Mouse (Mus musculus): ENCODE results near the gene Zhx3. TPM values are rescaled to one million over a fixed set of nuclear protein-coding genes. Genes with fewer than 3 reads are reported as not detected.
A peak's percentile ranks its signal among the peaks of the same experiment; 100 is the strongest.

Zhx3 gene
- polyA plus RNA-seq, 1 experiment: 19.8 TPM

DNA sequence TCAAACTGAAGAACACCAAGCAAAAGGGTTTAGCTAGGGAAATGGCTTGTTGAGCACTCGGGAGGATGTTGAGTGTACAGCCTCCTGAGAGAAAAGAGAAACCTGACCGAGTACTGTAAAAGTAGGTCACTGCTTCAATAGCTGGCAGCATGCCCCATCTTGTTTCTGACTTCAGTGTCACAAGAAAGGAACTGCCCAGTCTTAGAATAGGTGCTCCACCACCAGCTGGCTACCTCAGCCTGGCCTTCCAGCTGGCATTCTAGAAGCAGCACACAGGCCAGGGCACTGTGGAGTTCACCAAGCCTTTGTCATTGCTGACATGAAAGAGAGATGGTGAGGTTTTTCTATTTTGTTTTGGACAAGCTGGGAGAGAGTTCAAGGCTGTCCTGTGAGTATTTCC lies 75.8 kb downstream of the Zhx3 start:
- TF ChIP-seq CTCF (IDR thresholded peaks at IDR 0.05; ENCODE audit: extremely low read depth, insufficient read depth, low read length): no peak
- TF ChIP-seq POLR2A (IDR thresholded peaks at IDR 0.05; ENCODE audit: extremely low read depth, insufficient read depth, low read length): no peak
- Histone ChIP-seq H3K27ac (ENCODE audit: insufficient read depth, low read length) (peak overlapping the region; percentile 27), H3K4me3 (ENCODE audit: insufficient read depth, low read length) (no peak overlapping the region), H3K4me1 (ENCODE audit: control insufficient read depth, insufficient read depth, low read length) (peaks cover 3% of the 10 kb centered on the region; the same call in 1 of the 2 replicates)

DNA sequence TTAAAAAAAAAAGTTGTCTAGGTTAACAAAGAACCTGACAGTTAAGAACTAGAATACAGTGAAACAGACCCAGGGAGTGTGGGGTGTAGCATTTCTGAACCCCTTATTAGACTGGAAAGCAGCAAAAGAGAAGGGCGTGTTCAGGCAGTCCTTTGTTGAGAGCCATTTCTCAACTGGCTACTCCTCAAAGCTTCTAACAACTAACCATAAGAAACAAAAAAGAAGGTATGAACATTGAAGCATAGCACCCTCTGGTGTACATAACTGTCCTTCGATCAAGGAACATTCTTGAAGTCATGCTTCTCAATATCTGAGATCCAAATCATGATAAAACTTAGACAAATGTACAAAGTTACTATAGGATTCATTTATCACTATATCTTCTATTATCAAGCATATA lies 79.7 kb downstream of the Zhx3 start:
- no peak overlapping the region for H3K4me3 ChIP-seq (ENCODE audit: insufficient read depth, low read length)
- no peak for TF ChIP-seq POLR2A (IDR thresholded peaks at IDR 0.05; ENCODE audit: extremely low read depth, insufficient read depth, low read length)
- TF ChIP-seq CTCF (IDR thresholded peaks at IDR 0.05; ENCODE audit: extremely low read depth, insufficient read depth, low read length): no peak
- H3K27ac ChIP-seq (ENCODE audit: insufficient read depth, low read length): no peak overlapping the region
- peaks cover 3% of the 10 kb centered on the region; the same call in 1 of the 2 replicates for H3K4me1 ChIP-seq (ENCODE audit: control insufficient read depth, insufficient read depth, low read length)

- no peak overlapping the region for H3K27ac ChIP-seq (ENCODE audit: insufficient read depth, low read length)
- TF ChIP-seq CTCF (IDR thresholded peaks at IDR 0.05; ENCODE audit: extremely low read depth, insufficient read depth, low read length) (no peak), POLR2A (IDR thresholded peaks at IDR 0.05; ENCODE audit: extremely low read depth, insufficient read depth, low read length) (no peak)
- H3K4me3 ChIP-seq (ENCODE audit: insufficient read depth, low read length): no peak overlapping the region
- peaks cover 10% of the 10 kb centered on the region; the same call in 1 of the 2 replicates for H3K4me1 ChIP-seq (ENCODE audit: control insufficient read depth, insufficient read depth, low read length)
Observed at GRCm38 (mm10) chr2:160789741-160790140, 83.1 kb downstream of the Zhx3 start.

DNA sequence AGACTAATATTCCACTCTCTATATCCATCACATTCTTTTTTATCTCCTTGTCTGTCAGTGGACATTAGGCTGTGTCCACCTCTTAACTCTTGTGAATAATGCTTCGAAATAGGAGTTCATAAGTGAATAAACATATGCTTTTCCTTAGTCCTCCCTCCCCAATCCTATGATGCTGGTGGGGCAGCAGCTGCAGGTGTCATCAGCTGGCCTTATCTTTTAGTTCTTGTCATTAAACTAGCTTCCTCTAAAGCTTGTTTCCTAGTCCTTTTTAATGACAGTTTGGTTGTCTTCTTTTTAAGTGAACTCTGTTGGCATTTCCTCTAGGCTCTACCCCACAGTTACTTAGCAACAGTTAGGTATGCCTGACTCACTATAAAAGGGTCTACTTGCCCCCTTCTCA lies 83.8 kb downstream of the Zhx3 start:
- H3K4me1 ChIP-seq (ENCODE audit: control insufficient read depth, insufficient read depth, low read length): peaks cover 10% of the 10 kb centered on the region; the same call in 1 of the 2 replicates

GRCm38 (mm10) chr2:160786333-160786732 lies 86.5 kb downstream of the Zhx3 start:
- Histone ChIP-seq H3K4me3 (ENCODE audit: insufficient read depth, low read length) (no peak overlapping the region), H3K4me1 (ENCODE audit: control insufficient read depth, insufficient read depth, low read length) (peaks cover 10% of the 10 kb centered on the region; the same call in 1 of the 2 replicates), H3K27ac (ENCODE audit: insufficient read depth, low read length) (peak overlapping the region; percentile 91; the same call in 1 of the 2 replicates)
- TF ChIP-seq CTCF (IDR thresholded peaks at IDR 0.05; ENCODE audit: extremely low read depth, insufficient read depth, low read length) (no peak), POLR2A (IDR thresholded peaks at IDR 0.05; ENCODE audit: extremely low read depth, insufficient read depth, low read length) (no peak)

More for the DNA sequence above, 83.8 kb downstream of the Zhx3 start:
- TF ChIP-seq POLR2A (IDR thresholded peaks at IDR 0.05; ENCODE audit: extremely low read depth, insufficient read depth, low read length) (no peak), CTCF (IDR thresholded peaks at IDR 0.05; ENCODE audit: extremely low read depth, insufficient read depth, low read length) (no peak)
- no peak overlapping the region for H3K27ac ChIP-seq (ENCODE audit: insufficient read depth, low read length)
- no peak overlapping the region for H3K4me3 ChIP-seq (ENCODE audit: insufficient read depth, low read length)

- H3K4me3 ChIP-seq (ENCODE audit: insufficient read depth, low read length): no peak overlapping the region
- TF ChIP-seq POLR2A (IDR thresholded peaks at IDR 0.05; ENCODE audit: extremely low read depth, insufficient read depth, low read length): no peak
- no peak for TF ChIP-seq CTCF (IDR thresholded peaks at IDR 0.05; ENCODE audit: extremely low read depth, insufficient read depth, low read length)
- peaks cover 3% of the 10 kb centered on the region; the same call in 1 of the 2 replicates for H3K4me1 ChIP-seq (ENCODE audit: control insufficient read depth, insufficient read depth, low read length)
- H3K27ac ChIP-seq (ENCODE audit: insufficient read depth, low read length): no peak overlapping the region
Observed at GRCm38 (mm10) chr2:160780834-160781219, 92.0 kb downstream of the Zhx3 start.

- H3K4me1 ChIP-seq (ENCODE audit: control insufficient read depth, insufficient read depth, low read length): no peaks in the 10 kb centered on the region; the same call in 1 of the 2 replicates
- TF ChIP-seq POLR2A (IDR thresholded peaks at IDR 0.05; ENCODE audit: extremely low read depth, insufficient read depth, low read length) (no peak), CTCF (IDR thresholded peaks at IDR 0.05; ENCODE audit: extremely low read depth, insufficient read depth, low read length) (no peak)
- no peak overlapping the region for H3K27ac ChIP-seq (ENCODE audit: insufficient read depth, low read length)
- no peak overlapping the region for H3K4me3 ChIP-seq (ENCODE audit: insufficient read depth, low read length)
Observed at GRCm38 (mm10) chr2:160780154-160780833, 92.5 kb downstream of the Zhx3 start.

GRCm38 (mm10) chr2:160778034-160778433 lies 94.8 kb downstream of the Zhx3 start:
- Histone ChIP-seq H3K4me3 (ENCODE audit: insufficient read depth, low read length) (no peak overlapping the region), H3K27ac (ENCODE audit: insufficient read depth, low read length) (no peak overlapping the region), H3K4me1 (ENCODE audit: control insufficient read depth, insufficient read depth, low read length) (no peaks in the 10 kb centered on the region; the same call in 1 of the 2 replicates)
- no peak for TF ChIP-seq CTCF (IDR thresholded peaks at IDR 0.05; ENCODE audit: extremely low read depth, insufficient read depth, low read length)
- TF ChIP-seq POLR2A (IDR thresholded peaks at IDR 0.05; ENCODE audit: extremely low read depth, insufficient read depth, low read length): no peak

GRCm38 (mm10) chr2:160771325-160772276 lies 101.2 kb downstream of the Zhx3 start:
- no peak overlapping the region for H3K27ac ChIP-seq (ENCODE audit: insufficient read depth, low read length)
- TF ChIP-seq CTCF (IDR thresholded peaks at IDR 0.05; ENCODE audit: extremely low read depth, insufficient read depth, low read length): no peak
- no peak for TF ChIP-seq POLR2A (IDR thresholded peaks at IDR 0.05; ENCODE audit: extremely low read depth, insufficient read depth, low read length)
- H3K4me1 ChIP-seq (ENCODE audit: control insufficient read depth, insufficient read depth, low read length): peaks cover 8% of the 10 kb centered on the region
- no peak overlapping the region for H3K4me3 ChIP-seq (ENCODE audit: insufficient read depth, low read length)
